Mouse (Mus musculus): Measurements from ENCODE around the gene Selenos. TPM values are rescaled to one million over a fixed set of nuclear protein-coding genes. Genes with fewer than 3 reads are reported as not detected.
A peak's percentile ranks its signal among the peaks of the same experiment; 100 is the strongest.

Selenos gene
- 96.6 and 108 TPM in 2 replicates for polyA plus RNA-seq (2014; fragmentation: Nextera tagmentation; extraction: Ambion mirVana)

GRCm38 (mm10) chr7:66079364-66080230 lies at the start of gene Selenos:
Gene Selenos (plus strand): TSS chr7:66079649.
- Histone ChIP-seq H3K36me3 (ENCODE audit: control insufficient read depth, insufficient read depth, low read length) (peaks cover 51% of the 10 kb centered on the region), H3K9ac (ENCODE audit: low read depth, low read length) (peak within 1 kb of the TSS; percentile 79), H3K27ac (ENCODE audit: low read depth, low read length) (peak within 1 kb of the TSS; percentile 78), H3K4me1 (ENCODE audit: control insufficient read depth, insufficient read depth, low read length) (peaks cover 8% of the 10 kb centered on the region), H3K27me3 (ENCODE audit: control insufficient read depth, insufficient read depth, low read length) (no peaks in the 10 kb centered on the region), H3K4me3 (ENCODE audit: low read length) (peak within 1 kb of the TSS; percentile 81), H3K9me3 (ENCODE audit: control insufficient read depth, low read length) (no peaks in the 10 kb centered on the region), H3K4me2 (replicated peaks; ENCODE audit: low read depth, low read length) (peak within 1 kb of the TSS; percentile 81)
- peak; percentile 100 for ATAC-seq (ENCODE audit: low FRiP score, low TSS enrichment)
- under 1% methylated on average over 63 of the region's 65 CpGs for WGBS

DNA sequence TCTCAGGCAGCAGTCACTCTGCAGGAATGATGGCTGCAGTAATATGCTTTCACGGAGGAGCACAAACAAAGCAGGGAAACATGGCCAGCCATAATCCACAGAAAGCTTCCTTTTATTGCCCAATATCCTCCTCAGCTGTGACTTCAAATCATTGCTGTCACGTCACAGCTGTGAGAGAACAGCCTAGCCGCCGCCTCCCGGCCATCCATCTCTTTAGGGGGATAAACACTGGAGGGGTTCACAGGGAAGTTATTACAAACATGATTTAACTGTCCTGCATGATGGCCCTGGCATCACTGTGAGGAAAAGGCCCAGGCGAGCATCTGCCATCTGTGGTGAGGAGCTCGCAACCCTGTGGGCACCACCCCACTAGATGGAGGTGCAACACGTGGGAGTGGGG lies 42.6 kb upstream of the Selenos start:
- H3K4me3 ChIP-seq (ENCODE audit: low read length): no peak overlapping the region
- H3K4me1 ChIP-seq (ENCODE audit: control insufficient read depth, insufficient read depth, low read length): no peaks in the 10 kb centered on the region; the same call in 1 of the 2 replicates
- peak; percentile 48; the same call in 1 of the 2 replicates for ATAC-seq (ENCODE audit: low FRiP score, low TSS enrichment)
- no peaks in the 10 kb centered on the region for H3K36me3 ChIP-seq (ENCODE audit: control insufficient read depth, insufficient read depth, low read length)
- no peak overlapping the region for H3K4me2 ChIP-seq (replicated peaks; ENCODE audit: low read depth, low read length)
- H3K27ac ChIP-seq (ENCODE audit: low read depth, low read length): no peak overlapping the region
- 37% methylated on average over 8 of the region's 8 CpGs for WGBS
- H3K27me3 ChIP-seq (ENCODE audit: control insufficient read depth, insufficient read depth, low read length): no peaks in the 10 kb centered on the region
- H3K9ac ChIP-seq (ENCODE audit: low read depth, low read length): no peak overlapping the region
- H3K9me3 ChIP-seq (ENCODE audit: control insufficient read depth, low read length): no peaks in the 10 kb centered on the region

GRCm38 (mm10) chr7:66038261-66038660 lies 41.2 kb upstream of the Selenos start:
- no peak for ATAC-seq (ENCODE audit: low FRiP score, low TSS enrichment)
- WGBS: 44% methylated on average over 3 of the region's 3 CpGs

DNA sequence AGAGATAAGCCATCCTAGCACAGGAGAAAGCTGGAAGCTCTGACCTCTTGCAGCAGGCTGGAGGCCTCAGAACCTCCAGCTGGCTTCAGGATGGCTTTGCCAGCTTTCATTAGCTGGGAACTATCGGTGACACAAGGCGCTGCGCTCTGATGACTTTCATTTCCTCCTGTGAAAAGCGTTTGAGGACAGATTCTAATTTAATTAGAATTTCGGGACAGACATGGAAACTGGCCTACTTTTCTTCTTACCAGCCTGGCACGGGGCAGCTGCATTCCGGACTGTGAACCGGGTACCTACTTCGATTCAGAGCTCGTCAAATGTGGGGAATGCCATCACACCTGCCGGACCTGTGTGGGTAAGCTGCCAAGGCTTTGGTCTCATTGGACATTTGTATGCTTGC lies 40.7 kb upstream of the Selenos start:
- 57% methylated on average over 11 of the region's 11 CpGs for WGBS
- Histone ChIP-seq H3K4me1 (ENCODE audit: control insufficient read depth, insufficient read depth, low read length) (no peaks in the 10 kb centered on the region; the same call in 1 of the 2 replicates), H3K9me3 (ENCODE audit: control insufficient read depth, low read length) (no peaks in the 10 kb centered on the region), H3K9ac (ENCODE audit: low read depth, low read length) (no peak overlapping the region), H3K36me3 (ENCODE audit: control insufficient read depth, insufficient read depth, low read length) (no peaks in the 10 kb centered on the region), H3K27me3 (ENCODE audit: control insufficient read depth, insufficient read depth, low read length) (no peaks in the 10 kb centered on the region), H3K4me2 (replicated peaks; ENCODE audit: low read depth, low read length) (no peak overlapping the region), H3K27ac (ENCODE audit: low read depth, low read length) (no peak overlapping the region), H3K4me3 (ENCODE audit: low read length) (no peak overlapping the region)
- ATAC-seq (ENCODE audit: low FRiP score, low TSS enrichment): no peak

More at GRCm38 (mm10) chr7:66038261-66038660, 41.2 kb upstream of the Selenos start:
- Histone ChIP-seq H3K27me3 (ENCODE audit: control insufficient read depth, insufficient read depth, low read length) (no peaks in the 10 kb centered on the region), H3K9ac (ENCODE audit: low read depth, low read length) (no peak overlapping the region), H3K4me2 (replicated peaks; ENCODE audit: low read depth, low read length) (no peak overlapping the region), H3K9me3 (ENCODE audit: control insufficient read depth, low read length) (no peaks in the 10 kb centered on the region), H3K4me1 (ENCODE audit: control insufficient read depth, insufficient read depth, low read length) (no peaks in the 10 kb centered on the region; the same call in 1 of the 2 replicates), H3K4me3 (ENCODE audit: low read length) (no peak overlapping the region), H3K27ac (ENCODE audit: low read depth, low read length) (no peak overlapping the region), H3K36me3 (ENCODE audit: control insufficient read depth, insufficient read depth, low read length) (no peaks in the 10 kb centered on the region)

- Histone ChIP-seq H3K9ac (ENCODE audit: low read depth, low read length) (no peak overlapping the region), H3K4me2 (replicated peaks; ENCODE audit: low read depth, low read length) (no peak overlapping the region), H3K4me1 (ENCODE audit: control insufficient read depth, insufficient read depth, low read length) (no peaks in the 10 kb centered on the region; the same call in 1 of the 2 replicates), H3K36me3 (ENCODE audit: control insufficient read depth, insufficient read depth, low read length) (no peaks in the 10 kb centered on the region), H3K27ac (ENCODE audit: low read depth, low read length) (no peak overlapping the region), H3K9me3 (ENCODE audit: control insufficient read depth, low read length) (no peaks in the 10 kb centered on the region), H3K4me3 (ENCODE audit: low read length) (no peak overlapping the region), H3K27me3 (ENCODE audit: control insufficient read depth, insufficient read depth, low read length) (no peaks in the 10 kb centered on the region)
- 78% methylated on average over 18 of the region's 18 CpGs for WGBS
- no peak for ATAC-seq (ENCODE audit: low FRiP score, low TSS enrichment)
These were observed 39.2 kb upstream of the Selenos start for GRCm38 (mm10) chr7:66040026-66040814.

GRCm38 (mm10) chr7:66043552-66044459 lies 35.6 kb upstream of the Selenos start, which contains the start of gene Gm45213:
Gene Gm45213 (plus strand): TSS chr7:66043602.
- 73% methylated on average over 10 of the region's 10 CpGs for WGBS
- Histone ChIP-seq H3K9me3 (ENCODE audit: control insufficient read depth, low read length) (no peaks in the 10 kb centered on the region), H3K4me1 (ENCODE audit: control insufficient read depth, insufficient read depth, low read length) (peaks cover 5% of the 10 kb centered on the region; the same call in 1 of the 2 replicates), H3K4me3 (ENCODE audit: low read length) (no peak within 1 kb of the TSS), H3K27me3 (ENCODE audit: control insufficient read depth, insufficient read depth, low read length) (no peaks in the 10 kb centered on the region), H3K4me2 (replicated peaks; ENCODE audit: low read depth, low read length) (no peak within 1 kb of the TSS), H3K27ac (ENCODE audit: low read depth, low read length) (no peak within 1 kb of the TSS), H3K9ac (ENCODE audit: low read depth, low read length) (no peak within 1 kb of the TSS), H3K36me3 (ENCODE audit: control insufficient read depth, insufficient read depth, low read length) (no peaks in the 10 kb centered on the region)
- no peak for ATAC-seq (ENCODE audit: low FRiP score, low TSS enrichment)

- no peak; the same call in 1 of the 2 replicates for ATAC-seq (ENCODE audit: low FRiP score, low TSS enrichment)
- no peak overlapping the region for H3K4me2 ChIP-seq (replicated peaks; ENCODE audit: low read depth, low read length)
- H3K4me3 ChIP-seq (ENCODE audit: low read length): no peak overlapping the region
- 31% methylated on average over 9 of the region's 9 CpGs for WGBS
- no peak overlapping the region for H3K27ac ChIP-seq (ENCODE audit: low read depth, low read length)
- H3K4me1 ChIP-seq (ENCODE audit: control insufficient read depth, insufficient read depth, low read length): peaks cover 5% of the 10 kb centered on the region; the same call in 1 of the 2 replicates
- H3K36me3 ChIP-seq (ENCODE audit: control insufficient read depth, insufficient read depth, low read length): no peaks in the 10 kb centered on the region
- H3K27me3 ChIP-seq (ENCODE audit: control insufficient read depth, insufficient read depth, low read length): no peaks in the 10 kb centered on the region
- no peaks in the 10 kb centered on the region for H3K9me3 ChIP-seq (ENCODE audit: control insufficient read depth, low read length)
- no peak overlapping the region for H3K9ac ChIP-seq (ENCODE audit: low read depth, low read length)
These were observed 34.8 kb upstream of the Selenos start for GRCm38 (mm10) chr7:66044617-66045016.

All from kidney, embryonic 14.5 days (tissue).